Mouse (Mus musculus) naive thymus-derived CD4-positive, alpha-beta T cell, adult 2 months (primary cell): ENCODE data around the gene Ccdc51.

Source experiments
- DNase-seq: peaks from one replicate; pipeline ENCODE4 v3.0.0-alpha.2; 2011; ENCODE audit warnings: low read depth

The Ccdc51 gene

DNA sequence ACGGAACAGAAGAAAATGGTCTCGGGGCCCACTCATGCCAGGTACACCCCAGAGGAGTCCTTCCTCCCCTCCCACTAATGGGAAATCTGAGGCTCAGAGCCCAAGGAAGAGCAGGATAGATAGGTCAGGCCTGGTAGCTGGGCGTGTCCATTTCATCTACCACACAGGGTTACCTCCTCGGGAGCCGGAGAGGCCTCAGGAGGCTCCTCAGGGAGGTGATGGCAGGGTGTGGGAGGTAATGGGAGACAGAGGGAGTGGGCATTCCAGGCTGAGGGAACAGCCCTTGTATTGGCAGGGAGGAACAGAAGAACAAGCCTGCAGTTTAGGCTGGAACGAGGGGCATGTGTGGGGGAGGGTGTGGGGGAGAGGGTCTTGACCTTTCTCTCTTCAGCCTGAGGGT is 14.6 kb downstream of the Ccdc51 start:
- no peak for DNase-seq

DNA sequence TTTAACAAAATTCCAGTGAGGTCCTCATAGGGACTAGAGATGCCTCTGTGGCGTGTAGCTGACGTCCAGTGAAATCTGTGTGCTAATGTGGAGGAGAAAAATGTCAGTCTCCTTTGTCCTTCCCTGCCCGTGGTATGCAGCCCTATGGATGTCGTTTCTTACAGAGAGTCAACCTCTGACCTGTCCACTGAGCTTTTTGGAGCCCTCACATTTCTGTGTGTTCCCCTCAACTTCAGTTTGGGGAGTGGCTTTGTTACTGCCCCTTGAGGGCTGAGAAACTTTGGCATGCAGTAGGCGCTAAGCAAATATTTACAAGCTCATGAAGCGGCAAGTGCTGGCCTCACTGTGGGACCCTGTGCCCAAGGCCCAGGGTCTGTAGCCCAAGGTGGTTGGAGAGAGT is 15.0 kb downstream of the Ccdc51 start:
- DNase-seq: no peak

DNA sequence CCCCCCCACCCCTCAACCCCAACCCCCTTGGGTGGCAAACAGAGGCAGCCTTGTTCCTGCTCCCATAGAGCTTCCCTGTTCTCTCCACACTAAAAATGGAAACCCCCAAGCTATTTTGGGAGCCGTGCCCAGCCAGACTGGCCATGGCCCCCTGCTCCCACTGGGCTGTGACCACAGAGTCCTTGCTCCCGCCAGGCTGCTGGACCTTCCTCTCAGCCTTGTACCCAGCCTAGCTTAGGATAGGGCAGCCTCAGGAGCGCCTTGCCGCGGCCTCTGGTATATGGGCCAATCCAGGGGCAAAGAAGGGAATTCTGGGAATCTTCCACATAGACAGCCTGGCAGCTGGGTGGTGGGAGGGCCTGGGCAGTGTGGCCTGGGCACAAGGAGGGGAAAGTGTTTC is 15.5 kb downstream of the Ccdc51 start:
- DNase-seq: no peak

GRCm38 (mm10) chr9:109098366-109098765 is 16.1 kb downstream of the Ccdc51 start:
- no peak for DNase-seq

- DNase-seq: no peak
Observed at GRCm38 (mm10) chr9:109098969-109099368, 16.7 kb downstream of the Ccdc51 start.

GRCm38 (mm10) chr9:109100307-109100928 is 18.1 kb downstream of the Ccdc51 start:
- no peak for DNase-seq

DNA sequence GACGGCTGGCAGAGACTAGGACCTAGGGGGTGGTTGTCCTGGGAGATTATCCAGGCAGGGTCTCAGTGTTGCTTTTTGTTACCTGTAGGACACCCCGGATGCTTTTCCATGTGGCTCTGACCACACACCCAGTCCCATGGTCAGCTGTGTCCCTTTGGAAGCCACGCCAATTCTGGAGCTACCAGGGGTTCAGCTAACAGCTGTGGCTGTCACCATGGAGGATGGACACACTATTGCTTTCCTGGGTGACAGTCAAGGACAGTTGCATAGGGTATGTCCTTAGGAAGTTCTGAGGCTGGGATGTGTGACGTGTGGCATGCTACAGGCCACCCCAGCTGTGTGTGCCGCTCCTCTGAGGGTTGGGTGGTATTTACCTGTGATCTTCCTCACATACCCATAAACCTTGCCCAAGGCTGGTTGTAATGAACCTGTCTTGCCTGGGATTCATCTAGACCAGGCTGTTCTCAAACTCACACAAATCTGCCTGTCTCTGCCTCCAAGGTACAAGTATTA is 19.7 kb downstream of the Ccdc51 start:
- DNase-seq: no peak

DNA sequence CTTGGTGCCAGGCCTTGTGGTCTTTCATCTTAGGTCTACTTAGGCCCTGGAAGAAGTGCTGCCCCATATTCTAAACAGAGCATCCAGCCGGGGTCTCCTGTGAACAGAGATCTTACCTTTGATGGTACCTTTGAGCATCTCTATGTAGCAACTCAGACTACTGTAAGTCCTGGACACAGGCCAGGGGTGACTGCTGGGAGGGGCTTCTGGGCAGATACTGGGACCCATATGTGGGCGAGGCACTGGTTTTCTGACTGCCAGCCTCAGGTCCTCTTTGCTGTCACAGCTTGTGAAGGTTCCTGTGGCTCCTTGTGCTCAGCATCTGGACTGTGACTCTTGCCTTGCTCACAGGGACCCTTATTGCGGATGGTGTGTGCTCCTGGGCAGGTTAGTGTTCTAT is 20.2 kb downstream of the Ccdc51 start:
- DNase-seq: no peak

- DNase-seq: no peak
Observed at GRCm38 (mm10) chr9:109103250-109103649, 21.0 kb downstream of the Ccdc51 start.

- DNase-seq: no peak
Observed at GRCm38 (mm10) chr9:109104083-109104482, 21.8 kb downstream of the Ccdc51 start.

DNA sequence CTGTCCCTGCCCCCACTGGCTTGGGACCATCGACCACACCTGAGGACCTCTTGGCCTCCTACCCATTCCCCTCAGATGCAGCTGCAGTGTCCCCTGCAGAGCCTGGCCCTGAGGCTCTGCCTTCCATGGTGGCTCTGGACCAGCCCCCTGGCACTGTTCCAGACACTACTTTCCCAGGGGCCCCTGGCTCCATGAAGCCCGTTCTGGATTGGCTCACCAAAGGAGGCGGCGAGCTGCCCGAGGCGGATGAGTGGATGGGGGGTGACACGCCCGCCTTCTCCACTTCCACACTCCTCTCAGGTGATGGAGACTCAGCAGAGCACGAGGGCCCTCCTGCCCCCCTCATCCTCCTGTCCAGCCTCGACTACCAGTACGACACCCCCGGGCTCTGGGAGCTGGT is 22.7 kb downstream of the Ccdc51 start:
- DNase-seq: no peak

DNA sequence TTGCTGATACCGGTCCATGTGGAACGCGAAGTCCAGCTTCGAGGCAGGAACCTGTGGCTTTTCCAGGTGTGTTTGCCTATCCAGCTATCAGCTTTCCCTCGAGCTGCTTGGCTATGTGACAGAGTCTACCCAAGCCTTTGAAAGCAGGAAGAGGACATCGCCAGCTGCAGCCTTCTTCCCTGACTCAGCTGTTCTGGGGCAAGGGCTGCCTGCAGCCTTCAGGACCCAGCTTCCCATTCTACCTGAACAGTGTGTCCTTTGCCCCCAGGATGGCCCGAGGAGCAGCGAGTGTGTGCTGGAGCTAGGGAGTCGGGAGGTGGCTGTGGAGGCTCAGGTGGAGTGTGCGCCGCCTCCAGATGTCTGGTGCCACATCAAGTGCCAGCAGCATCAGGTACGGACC is 23.4 kb downstream of the Ccdc51 start:
- DNase-seq: no peak

DNA sequence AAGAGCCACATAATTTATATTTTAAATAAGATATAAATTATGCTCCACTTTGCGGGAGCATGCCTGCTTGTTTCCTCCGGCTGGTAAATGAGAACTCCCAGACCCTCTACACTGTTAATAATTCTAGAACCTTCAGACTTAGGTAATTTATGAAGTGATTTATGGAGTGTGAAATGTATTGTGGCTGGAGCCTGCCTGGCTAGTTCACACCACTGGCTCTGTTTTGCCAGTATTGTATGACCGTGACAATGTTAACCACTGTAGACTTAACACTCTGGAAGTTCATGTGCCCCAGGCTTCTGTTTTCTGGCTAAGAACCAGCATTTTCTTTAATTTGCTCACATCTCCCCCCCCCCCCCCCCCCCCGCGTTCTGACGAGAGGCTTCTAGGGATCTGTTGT is 25.0 kb downstream of the Ccdc51 start:
- no peak for DNase-seq

DNA sequence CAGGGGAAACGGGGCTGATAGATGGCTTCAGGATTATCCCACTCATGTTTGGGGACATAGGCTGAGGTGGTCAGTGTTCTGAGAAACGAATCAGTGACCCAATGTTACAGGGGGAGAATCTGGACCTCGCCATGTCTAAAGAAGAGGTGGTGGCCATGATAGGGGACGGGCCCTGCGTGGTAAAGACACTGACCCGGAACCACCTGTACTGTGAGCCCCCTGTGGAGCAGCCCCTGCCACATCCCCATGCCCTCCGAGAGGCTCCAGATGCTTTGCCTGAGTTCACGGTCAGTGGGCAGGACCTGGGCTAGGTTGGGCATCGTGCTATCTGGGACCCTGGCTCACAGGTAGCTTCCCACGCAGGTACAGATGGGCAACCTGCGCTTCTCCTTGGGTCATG is 27.9 kb downstream of the Ccdc51 start:
- no peak for DNase-seq

DNA sequence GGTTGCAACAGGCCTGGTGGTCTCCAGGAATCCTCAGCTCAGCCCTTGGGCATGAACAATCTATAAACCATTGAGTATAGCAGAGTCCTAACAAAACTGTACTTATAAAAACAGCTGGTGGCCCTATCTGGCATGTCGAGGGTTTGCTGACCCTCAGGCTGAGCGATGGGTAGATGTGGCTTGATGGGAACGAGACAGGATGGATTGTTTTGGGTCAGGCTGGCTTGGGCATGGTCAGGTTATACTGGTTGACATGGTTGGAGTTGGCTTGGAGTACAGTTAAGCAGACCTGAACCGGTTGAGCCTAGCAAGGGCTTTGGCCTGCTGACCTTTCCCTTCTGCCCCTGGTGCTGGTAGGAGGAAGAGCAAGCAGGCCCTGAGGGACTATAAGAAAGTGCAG is 28.8 kb downstream of the Ccdc51 start:
- no peak for DNase-seq

GRCm38 (mm10) chr9:109111591-109111990 is 29.3 kb downstream of the Ccdc51 start:
- DNase-seq: no peak

- DNase-seq: no peak
Observed at GRCm38 (mm10) chr9:109113331-109113730, 31.0 kb downstream of the Ccdc51 start.

DNA sequence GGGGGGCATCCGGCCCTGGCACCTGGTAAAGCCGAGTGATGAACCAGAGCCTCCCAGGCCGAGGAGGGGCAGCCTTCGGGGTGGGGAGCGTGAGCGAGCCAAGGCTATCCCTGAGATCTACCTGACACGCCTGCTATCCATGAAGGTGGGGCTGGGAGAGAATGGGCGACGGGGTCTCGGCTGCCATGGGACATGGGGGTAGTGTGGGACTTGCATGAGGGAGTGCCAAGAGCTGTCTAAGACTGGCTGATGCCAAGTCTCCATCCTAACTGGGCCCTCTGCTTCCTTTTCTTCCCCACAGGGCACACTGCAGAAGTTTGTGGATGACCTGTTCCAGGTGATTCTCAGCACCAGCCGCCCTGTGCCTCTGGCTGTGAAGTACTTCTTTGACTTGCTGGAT is 32.0 kb downstream of the Ccdc51 start:
- no peak for DNase-seq

GRCm38 (mm10) chr9:109114871-109115270 is 32.6 kb downstream of the Ccdc51 start:
- DNase-seq: no peak

DNA sequence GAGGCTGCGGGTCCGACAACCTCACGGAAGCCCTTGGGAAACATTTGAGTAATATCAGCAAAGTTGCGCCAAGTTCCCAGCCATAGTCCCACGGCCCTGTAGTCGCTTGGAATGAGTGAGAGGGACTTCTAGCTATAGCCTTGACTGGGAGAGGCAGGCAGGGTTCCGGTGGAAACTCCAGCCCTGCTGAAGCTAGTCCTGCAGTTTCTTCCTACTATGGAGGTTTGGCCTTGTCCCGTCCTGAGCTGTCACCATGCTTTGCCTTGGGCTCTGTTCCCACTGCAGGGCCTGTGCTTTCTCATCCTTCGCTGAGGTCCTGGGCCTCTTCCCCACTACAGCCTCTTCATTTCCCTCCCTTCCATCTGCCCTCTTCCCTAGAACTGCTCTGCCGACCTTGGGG is 33.9 kb downstream of the Ccdc51 start:
- no peak for DNase-seq

- no peak for DNase-seq
Observed at GRCm38 (mm10) chr9:109118106-109118505, 35.8 kb downstream of the Ccdc51 start.

DNA sequence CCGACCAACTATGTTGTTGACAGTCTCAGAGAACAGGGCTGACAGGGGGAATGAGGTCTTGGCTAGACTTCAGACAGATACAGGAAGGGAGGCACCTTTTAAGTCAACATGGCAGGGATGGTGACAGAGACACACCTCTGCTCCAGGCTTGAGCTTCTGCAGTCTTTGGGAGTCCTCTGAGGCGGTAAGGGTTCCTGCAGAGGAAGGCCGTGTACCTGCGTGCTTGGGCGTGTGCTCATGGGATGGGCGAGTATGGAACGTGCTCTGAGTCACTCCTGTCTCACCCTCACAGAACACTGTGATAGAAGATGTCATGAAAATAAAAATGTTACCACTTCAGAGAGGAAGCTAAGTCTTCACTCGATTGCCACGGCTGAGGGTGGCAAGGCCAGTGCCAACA is 37.3 kb downstream of the Ccdc51 start:
- DNase-seq: no peak

DNA sequence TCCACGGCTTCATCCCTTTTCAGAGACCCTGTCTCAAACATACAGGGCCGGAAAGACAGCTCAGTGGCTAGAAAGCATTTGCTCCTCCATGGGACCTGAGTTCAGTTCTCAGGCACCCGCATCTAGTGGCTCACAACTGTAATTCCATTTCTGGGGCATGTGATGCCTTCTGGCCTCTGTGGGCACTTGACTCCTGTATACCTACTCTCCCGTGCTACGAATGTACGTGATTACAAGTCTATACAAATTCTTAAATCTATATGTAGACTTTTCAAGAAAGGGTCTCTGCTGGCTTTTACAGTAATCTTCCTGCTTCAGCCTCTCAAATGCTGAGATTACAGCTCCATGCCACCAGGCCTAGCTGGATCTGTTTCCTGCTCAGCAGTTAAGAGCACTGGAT is 38.7 kb downstream of the Ccdc51 start:
- DNase-seq: no peak

DNA sequence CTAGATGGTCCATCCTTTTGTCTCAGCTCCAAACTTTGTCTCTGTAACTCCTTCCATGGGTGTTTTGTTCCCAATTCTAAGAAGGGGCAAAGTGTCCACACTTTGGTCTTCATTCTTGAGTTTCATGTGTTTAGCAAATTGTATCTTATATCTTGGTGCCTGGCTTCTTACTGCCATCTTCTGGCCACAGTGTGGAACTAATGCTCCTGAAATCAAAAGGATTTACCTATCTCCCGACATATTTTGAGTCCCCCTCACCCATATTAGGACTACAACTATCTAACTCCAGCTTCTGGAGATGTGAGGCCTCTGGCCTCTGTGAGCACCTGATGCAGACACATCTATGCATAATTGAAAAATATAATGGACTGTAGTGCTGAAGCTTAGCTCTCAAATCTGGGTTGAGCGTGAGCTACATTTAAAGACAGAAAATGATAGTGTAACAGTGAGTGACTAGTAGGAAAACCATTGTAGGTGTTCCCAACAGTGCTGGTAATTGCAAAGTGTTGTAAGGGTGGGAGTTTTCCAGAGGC is 40.3 kb downstream of the Ccdc51 start:
- DNase-seq: peak; percentile 81
